Mouse (Mus musculus) heart, adult 2 months (tissue): Measurements from ENCODE around the gene Gtf3c1.

Experiments used
- CTCF ChIP-seq: fragments of 200-600 bp; IDR thresholded peaks from 2 replicates; pipeline ENCODE4 v1.8.1; 2022; ENCODE audit warnings: antibody characterized with exemption, mild to moderate bottlenecking, moderate library complexity
- POLR2A ChIP-seq: fragments of 200-500 bp; IDR thresholded peaks from 2 replicates; pipeline ENCODE4 v1.6.1; 2011; ENCODE audit warnings: mild to moderate bottlenecking, low read depth, low read length, control low read depth; ENCODE audit not compliant: insufficient read depth

DNA sequence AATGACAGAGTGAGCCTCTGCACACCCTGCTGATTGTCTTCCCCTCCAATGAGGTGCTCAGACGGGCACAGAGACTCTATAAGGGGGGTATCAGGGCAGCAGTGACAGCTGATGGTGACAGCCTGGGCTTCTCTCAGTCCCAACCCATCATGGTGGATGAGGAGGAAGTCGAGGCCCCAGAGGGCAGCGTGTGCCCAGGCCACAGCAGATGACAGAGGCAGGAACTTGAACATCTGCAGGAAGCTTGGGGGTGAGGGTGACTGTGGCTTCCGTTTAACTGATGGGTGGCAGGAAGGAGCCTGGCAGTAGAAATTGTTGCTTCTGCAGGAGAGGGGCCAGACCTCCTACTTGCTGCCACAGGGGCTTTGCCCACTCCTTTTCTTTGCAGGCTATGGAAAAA lies 77.3 kb downstream of the Gtf3c1 start:
- no peak for TF ChIP-seq CTCF
- TF ChIP-seq POLR2A, result no peak
